Mouse (Mus musculus): ENCODE measurements around the gene Nav2.

Nav2 gene

DNA sequence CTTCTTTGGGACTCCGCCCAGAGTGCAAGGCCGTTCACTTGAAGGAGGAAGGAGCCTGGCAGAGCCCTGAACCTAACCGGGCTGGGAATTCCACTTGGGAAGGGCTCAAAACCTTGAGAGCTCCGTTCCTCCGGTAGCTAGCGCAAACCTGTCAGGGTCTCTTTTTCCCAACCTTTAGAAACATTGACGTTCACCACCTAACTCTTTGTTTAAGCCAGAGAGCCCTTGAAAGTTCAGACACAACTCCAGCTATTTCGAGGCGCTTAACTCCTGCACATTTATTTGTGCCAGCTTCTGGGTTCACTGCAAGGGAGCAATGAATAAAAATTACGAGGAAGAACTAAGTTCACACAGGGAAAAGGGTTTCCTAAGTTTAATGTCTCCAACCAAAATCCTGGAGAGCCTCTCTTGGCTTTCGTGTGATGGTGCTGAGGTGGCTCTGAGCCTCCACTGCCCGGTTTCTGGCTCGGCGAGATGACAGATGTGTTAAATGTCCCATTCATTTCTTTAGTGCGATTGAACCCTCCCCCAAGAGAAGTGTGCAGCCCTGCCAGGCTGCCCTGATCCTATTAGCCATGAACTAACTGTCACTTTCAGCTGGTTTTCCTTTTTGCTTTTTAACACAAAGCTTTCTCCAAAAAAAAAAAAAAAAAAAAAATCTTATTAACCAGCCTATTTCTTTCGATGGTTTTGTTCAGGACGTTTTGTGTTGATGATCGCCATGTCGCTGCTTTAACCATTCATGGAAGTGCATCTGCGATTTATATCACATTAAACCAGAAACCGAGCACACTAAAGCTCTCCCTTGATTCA lies 729.5 kb downstream of the Nav2 start:
- no peak for DNase-seq

DNA sequence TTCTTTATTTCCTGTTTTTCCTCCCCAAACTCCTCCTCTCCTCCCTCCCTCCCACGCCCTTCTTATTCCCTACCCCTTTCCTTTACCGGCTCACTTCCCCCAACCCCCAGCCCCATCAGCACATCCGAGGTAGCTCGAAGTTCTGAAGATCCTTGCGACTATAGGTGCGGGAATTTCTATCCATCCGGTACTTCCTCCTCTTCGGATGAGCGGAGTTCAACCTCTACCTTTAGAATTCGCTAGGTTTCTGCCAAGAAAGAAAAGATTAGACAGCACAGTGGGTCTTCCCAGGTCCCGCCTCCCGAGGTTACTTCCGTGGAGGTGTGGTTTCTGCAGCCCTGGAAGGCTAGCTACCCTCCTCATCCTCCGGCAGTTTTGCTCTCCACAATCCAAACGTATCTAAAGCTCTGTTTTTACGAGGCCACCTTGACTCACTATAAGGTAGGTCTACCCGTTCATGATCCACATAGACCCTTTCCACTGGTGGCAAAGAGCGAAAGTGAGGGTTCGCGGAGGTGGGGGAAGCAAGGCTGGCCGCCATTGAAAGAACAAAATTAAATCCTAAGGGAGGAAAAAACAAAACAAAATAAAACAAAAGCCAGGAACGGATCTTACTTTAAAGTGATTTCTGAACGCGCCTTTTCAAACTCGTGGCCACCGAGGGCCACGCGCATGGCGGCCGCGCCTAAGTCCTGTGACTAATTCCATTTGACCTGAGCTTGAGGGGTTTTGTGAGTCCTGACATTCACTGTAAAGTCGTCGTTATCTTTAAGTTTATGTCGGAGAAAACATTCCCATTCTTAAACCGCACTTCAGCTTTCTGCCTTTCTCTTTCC lies 730.6 kb downstream of the Nav2 start:
- DNase-seq = no peak

DNA sequence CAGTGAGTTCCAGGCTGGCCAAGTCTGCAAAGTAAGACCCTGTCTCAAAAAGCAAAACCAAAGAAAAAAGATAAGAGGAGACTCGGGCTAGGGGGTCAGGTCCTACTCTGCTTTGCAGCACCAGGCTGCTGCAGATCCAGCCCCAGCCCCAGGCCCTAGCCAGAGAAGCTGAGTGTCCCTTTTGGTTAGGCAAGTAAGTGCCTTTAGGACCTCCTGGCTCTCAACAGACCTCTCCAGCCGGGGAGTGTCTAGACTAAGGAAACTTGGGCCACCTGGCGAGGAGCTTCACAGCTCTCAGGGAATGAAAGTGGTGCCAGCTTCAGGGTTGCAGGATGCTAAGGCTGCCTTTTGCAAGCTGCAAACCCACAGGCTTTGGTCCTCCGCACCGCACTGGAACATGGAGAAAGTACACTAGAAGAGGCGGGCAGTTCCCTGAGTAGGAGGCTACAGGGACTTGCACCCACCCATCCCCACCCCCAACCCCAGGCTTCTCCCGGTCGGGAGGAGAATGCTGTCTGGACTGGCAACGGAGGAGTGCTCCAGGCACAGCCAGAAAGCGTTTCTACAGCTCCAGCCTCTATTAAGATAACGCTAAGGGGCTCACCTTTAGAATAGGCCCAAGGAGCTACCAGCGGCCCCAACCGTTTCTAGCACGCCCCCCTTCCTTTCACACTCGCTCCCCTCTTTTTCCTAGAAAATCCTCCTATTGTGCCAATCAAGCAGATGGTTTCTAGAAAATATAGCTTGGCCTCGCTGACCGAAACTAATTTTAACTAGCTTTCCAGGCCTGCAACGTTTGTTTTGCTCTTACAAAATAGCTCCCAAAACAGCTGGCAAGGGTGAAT lies 731.6 kb downstream of the Nav2 start:
- no peak for DNase-seq

DNA sequence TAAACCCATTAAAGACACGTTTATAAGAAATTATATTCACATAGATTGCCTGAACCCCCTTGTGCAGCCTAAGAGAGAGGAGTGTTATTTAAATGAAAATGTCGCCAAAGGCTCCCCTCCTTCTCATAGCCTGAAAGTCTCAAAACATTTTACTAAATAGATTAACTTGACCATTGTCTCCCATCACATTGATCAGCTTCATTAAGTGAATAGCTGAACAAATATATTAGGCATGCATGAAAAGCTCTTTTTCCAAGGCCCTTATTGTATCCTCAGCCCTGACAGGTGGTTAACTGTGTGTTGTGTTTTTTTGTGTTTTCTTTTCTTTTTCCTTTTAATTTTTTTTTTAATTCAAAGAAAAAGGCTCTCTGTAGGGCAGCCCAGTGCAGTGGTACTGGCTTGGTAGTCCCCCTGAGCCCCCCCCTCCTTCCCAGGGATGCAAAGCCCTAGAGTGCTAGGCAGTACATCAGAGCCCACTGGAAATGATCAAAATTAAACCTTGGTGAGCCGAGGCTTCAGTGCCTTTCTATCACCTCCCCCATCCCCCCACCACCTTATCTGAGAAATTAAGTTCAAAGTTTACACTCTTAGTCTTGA lies 732.3 kb downstream of the Nav2 start:
- DNase-seq = no peak

All from kidney, postnatal 36 days (tissue).